Mouse (Mus musculus): Measurements from ENCODE around the gene Tmem207. TPM values are rescaled to one million over a fixed set of nuclear protein-coding genes. Genes with fewer than 3 reads are reported as not detected.

The Tmem207 gene
- not detected for polyA plus RNA-seq (2012; fragmentation: generic; extraction: Trizol)
- long read RNA-seq, experiment 1, result 0 reads
- long read RNA-seq, experiment 2, result 0 reads

GRCm38 (mm10) chr16:26526669-26527068, at the start of gene Tmem207:
Gene Tmem207 (minus strand): TSS chr16:26526769.
- H3K4me3 ChIP-seq (ENCODE audit: insufficient read depth, poor library complexity, severe bottlenecking), result no peak within 1 kb of the TSS
- no peaks in the 10 kb centered on the region for H3K27me3 ChIP-seq (ENCODE audit: control insufficient read depth, insufficient read depth, insufficient read length)
- H3K79me2 ChIP-seq (ENCODE audit: control insufficient read depth, insufficient read depth), result no peaks in the 10 kb centered on the region
- no peaks in the 10 kb centered on the region for H3K79me3 ChIP-seq (ENCODE audit: low read depth)
- TF ChIP-seq CEBPB (IDR thresholded peaks at IDR 0.05; ENCODE audit: low read depth) (no peak), USF1 (IDR thresholded peaks at IDR 0.05; ENCODE audit: low read depth) (no peak), MAX (IDR thresholded peaks at IDR 0.05) (no peak), CTCF (IDR thresholded peaks at IDR 0.05; ENCODE audit: control insufficient read depth, insufficient read depth, insufficient read length) (no peak), FOSL1 (IDR thresholded peaks at IDR 0.05; ENCODE audit: insufficient read depth, low read length, poor library complexity, severe bottlenecking) (no peak), MYOG (IDR thresholded peaks at IDR 0.05; ENCODE audit: control insufficient read depth, extremely low read depth, insufficient read length) (no peak), MYOD1 (IDR thresholded peaks at IDR 0.05; ENCODE audit: control insufficient read depth, insufficient read length, low read depth) (no peak)
- no peaks in the 10 kb centered on the region for H3K36me3 ChIP-seq (ENCODE audit: control insufficient read depth, insufficient read depth)
- H3ac ChIP-seq (ENCODE audit: control insufficient read depth, insufficient read length, low read depth), result no peak within 1 kb of the TSS

GRCm38 (mm10) chr16:26574173-26574572, 47.6 kb upstream of the Tmem207 start:
- Histone ChIP-seq H3ac (ENCODE audit: control insufficient read depth, insufficient read length, low read depth) (no peak overlapping the region), H3K79me3 (ENCODE audit: low read depth) (no peaks in the 10 kb centered on the region)

GRCm38 (mm10) chr16:26571836-26572235, 45.3 kb upstream of the Tmem207 start:
- no peak for TF ChIP-seq MYOG (IDR thresholded peaks at IDR 0.05; ENCODE audit: control insufficient read depth, extremely low read depth, insufficient read length)
- no peak for TF ChIP-seq FOSL1 (IDR thresholded peaks at IDR 0.05; ENCODE audit: insufficient read depth, low read length, poor library complexity, severe bottlenecking)
- no peak for TF ChIP-seq MAX (IDR thresholded peaks at IDR 0.05)
- TF ChIP-seq MYOD1 (IDR thresholded peaks at IDR 0.05; ENCODE audit: control insufficient read depth, insufficient read length, low read depth), result no peak
- TF ChIP-seq CTCF (IDR thresholded peaks at IDR 0.05; ENCODE audit: control insufficient read depth, insufficient read depth, insufficient read length), result no peak
- no peak for TF ChIP-seq CEBPB (IDR thresholded peaks at IDR 0.05; ENCODE audit: low read depth)
- TF ChIP-seq USF1 (IDR thresholded peaks at IDR 0.05; ENCODE audit: low read depth), result no peak
- H3K79me3 ChIP-seq (ENCODE audit: low read depth), result no peaks in the 10 kb centered on the region
- no peaks in the 10 kb centered on the region for H3K36me3 ChIP-seq (ENCODE audit: control insufficient read depth, insufficient read depth)
- no peak overlapping the region for H3K4me3 ChIP-seq (ENCODE audit: insufficient read depth, poor library complexity, severe bottlenecking)
- H3K79me2 ChIP-seq (ENCODE audit: control insufficient read depth, insufficient read depth), result no peaks in the 10 kb centered on the region
- no peak overlapping the region for H3ac ChIP-seq (ENCODE audit: control insufficient read depth, insufficient read length, low read depth)
- H3K27me3 ChIP-seq (ENCODE audit: control insufficient read depth, insufficient read depth, insufficient read length), result no peaks in the 10 kb centered on the region

More at GRCm38 (mm10) chr16:26574173-26574572, 47.6 kb upstream of the Tmem207 start:
- no peak for TF ChIP-seq FOSL1 (IDR thresholded peaks at IDR 0.05; ENCODE audit: insufficient read depth, low read length, poor library complexity, severe bottlenecking)
- no peak for TF ChIP-seq MAX (IDR thresholded peaks at IDR 0.05)
- no peak for TF ChIP-seq CTCF (IDR thresholded peaks at IDR 0.05; ENCODE audit: control insufficient read depth, insufficient read depth, insufficient read length)
- no peak for TF ChIP-seq MYOG (IDR thresholded peaks at IDR 0.05; ENCODE audit: control insufficient read depth, extremely low read depth, insufficient read length)
- no peak for TF ChIP-seq USF1 (IDR thresholded peaks at IDR 0.05; ENCODE audit: low read depth)
- no peak for TF ChIP-seq MYOD1 (IDR thresholded peaks at IDR 0.05; ENCODE audit: control insufficient read depth, insufficient read length, low read depth)
- no peak for TF ChIP-seq CEBPB (IDR thresholded peaks at IDR 0.05; ENCODE audit: low read depth)
- Histone ChIP-seq H3K79me2 (ENCODE audit: control insufficient read depth, insufficient read depth) (no peaks in the 10 kb centered on the region), H3K4me3 (ENCODE audit: insufficient read depth, poor library complexity, severe bottlenecking) (no peak overlapping the region), H3K27me3 (ENCODE audit: control insufficient read depth, insufficient read depth, insufficient read length) (no peaks in the 10 kb centered on the region), H3K36me3 (ENCODE audit: control insufficient read depth, insufficient read depth) (no peaks in the 10 kb centered on the region)

GRCm38 (mm10) chr16:26569387-26569978, 42.9 kb upstream of the Tmem207 start:
- H3K36me3 ChIP-seq (ENCODE audit: control insufficient read depth, insufficient read depth), result no peaks in the 10 kb centered on the region
- no peaks in the 10 kb centered on the region for H3K79me2 ChIP-seq (ENCODE audit: control insufficient read depth, insufficient read depth)
- no peak overlapping the region for H3K4me3 ChIP-seq (ENCODE audit: insufficient read depth, poor library complexity, severe bottlenecking)
- no peak overlapping the region for H3ac ChIP-seq (ENCODE audit: control insufficient read depth, insufficient read length, low read depth)
- TF ChIP-seq MYOG (IDR thresholded peaks at IDR 0.05; ENCODE audit: control insufficient read depth, extremely low read depth, insufficient read length), result no peak
- no peak for TF ChIP-seq MYOD1 (IDR thresholded peaks at IDR 0.05; ENCODE audit: control insufficient read depth, insufficient read length, low read depth)
- no peak for TF ChIP-seq CEBPB (IDR thresholded peaks at IDR 0.05; ENCODE audit: low read depth)
- no peak for TF ChIP-seq FOSL1 (IDR thresholded peaks at IDR 0.05; ENCODE audit: insufficient read depth, low read length, poor library complexity, severe bottlenecking)
- TF ChIP-seq CTCF (IDR thresholded peaks at IDR 0.05; ENCODE audit: control insufficient read depth, insufficient read depth, insufficient read length), result no peak
- no peak for TF ChIP-seq USF1 (IDR thresholded peaks at IDR 0.05; ENCODE audit: low read depth)
- TF ChIP-seq MAX (IDR thresholded peaks at IDR 0.05), result no peak
- no peaks in the 10 kb centered on the region for H3K27me3 ChIP-seq (ENCODE audit: control insufficient read depth, insufficient read depth, insufficient read length)
- no peaks in the 10 kb centered on the region for H3K79me3 ChIP-seq (ENCODE audit: low read depth)

GRCm38 (mm10) chr16:26562771-26563170, 36.2 kb upstream of the Tmem207 start:
- no peak for TF ChIP-seq MAX (IDR thresholded peaks at IDR 0.05)
- TF ChIP-seq USF1 (IDR thresholded peaks at IDR 0.05; ENCODE audit: low read depth), result no peak
- no peak for TF ChIP-seq FOSL1 (IDR thresholded peaks at IDR 0.05; ENCODE audit: insufficient read depth, low read length, poor library complexity, severe bottlenecking)
- no peaks in the 10 kb centered on the region for H3K79me2 ChIP-seq (ENCODE audit: control insufficient read depth, insufficient read depth)
- H3K4me3 ChIP-seq (ENCODE audit: insufficient read depth, poor library complexity, severe bottlenecking), result no peak overlapping the region

GRCm38 (mm10) chr16:26561743-26562142, 35.2 kb upstream of the Tmem207 start:
- Histone ChIP-seq H3K36me3 (ENCODE audit: control insufficient read depth, insufficient read depth) (no peaks in the 10 kb centered on the region), H3K79me2 (ENCODE audit: control insufficient read depth, insufficient read depth) (no peaks in the 10 kb centered on the region), H3ac (ENCODE audit: control insufficient read depth, insufficient read length, low read depth) (no peak overlapping the region), H3K79me3 (ENCODE audit: low read depth) (no peaks in the 10 kb centered on the region), H3K27me3 (ENCODE audit: control insufficient read depth, insufficient read depth, insufficient read length) (no peaks in the 10 kb centered on the region), H3K4me3 (ENCODE audit: insufficient read depth, poor library complexity, severe bottlenecking) (no peak overlapping the region)
- TF ChIP-seq FOSL1 (IDR thresholded peaks at IDR 0.05; ENCODE audit: insufficient read depth, low read length, poor library complexity, severe bottlenecking), result no peak
- no peak for TF ChIP-seq MAX (IDR thresholded peaks at IDR 0.05)
- no peak for TF ChIP-seq CEBPB (IDR thresholded peaks at IDR 0.05; ENCODE audit: low read depth)
- TF ChIP-seq USF1 (IDR thresholded peaks at IDR 0.05; ENCODE audit: low read depth), result no peak
- TF ChIP-seq MYOD1 (IDR thresholded peaks at IDR 0.05; ENCODE audit: control insufficient read depth, insufficient read length, low read depth), result no peak
- TF ChIP-seq CTCF (IDR thresholded peaks at IDR 0.05; ENCODE audit: control insufficient read depth, insufficient read depth, insufficient read length), result no peak
- TF ChIP-seq MYOG (IDR thresholded peaks at IDR 0.05; ENCODE audit: control insufficient read depth, extremely low read depth, insufficient read length), result no peak

More at GRCm38 (mm10) chr16:26562771-26563170, 36.2 kb upstream of the Tmem207 start:
- no peaks in the 10 kb centered on the region for H3K27me3 ChIP-seq (ENCODE audit: control insufficient read depth, insufficient read depth, insufficient read length)
- H3K79me3 ChIP-seq (ENCODE audit: low read depth), result no peaks in the 10 kb centered on the region
- H3K36me3 ChIP-seq (ENCODE audit: control insufficient read depth, insufficient read depth), result no peaks in the 10 kb centered on the region
- H3ac ChIP-seq (ENCODE audit: control insufficient read depth, insufficient read length, low read depth), result no peak overlapping the region

All from C2C12 (cell line).